Comparison of ENCODE assay signal across 8 mouse cellular contexts in genomic region chr15:93275623-93276022, GRCm38 (mm10). TPM values are rescaled to one million over a fixed set of nuclear protein-coding genes. Genes with fewer than 3 reads are reported as not detected.
DNase-seq lines count a peak whose midpoint lies in the region; ATAC-seq lines count a peak whose summit lies in the region.

No protein-coding gene starts in this region.

- H3K27me3 ChIP-seq in hindbrain, embryonic 13.5 days, result no peaks in the 10 kb centered on the region
- H3K27me3 ChIP-seq in lung, embryonic 16.5 days (ENCODE audit: control insufficient read depth, insufficient read depth, low read depth, low read length), result no peaks in the 10 kb centered on the region
- no peaks in the 10 kb centered on the region for H3K27me3 ChIP-seq in stomach, embryonic 16.5 days (ENCODE audit: control insufficient read depth, insufficient read depth, low read length)

- H3K36me3 ChIP-seq in hindbrain, embryonic 13.5 days, result peaks cover 13% of the 10 kb centered on the region
- no peaks in the 10 kb centered on the region for H3K36me3 ChIP-seq in lung, embryonic 16.5 days (ENCODE audit: control insufficient read depth, insufficient read depth, low read length)
- H3K36me3 ChIP-seq in stomach, embryonic 16.5 days (ENCODE audit: control insufficient read depth, insufficient read depth, low read length), result no peaks in the 10 kb centered on the region

- H3K9ac ChIP-seq in hindbrain, embryonic 13.5 days, result peak overlapping the region; percentile 72
- H3K9ac ChIP-seq in lung, embryonic 16.5 days (ENCODE audit: low read length), result peak overlapping the region; percentile 68
- H3K9ac ChIP-seq in stomach, embryonic 16.5 days (ENCODE audit: low read length), result peak overlapping the region; percentile 72

- H3K9me3 ChIP-seq in hindbrain, embryonic 13.5 days, result no peaks in the 10 kb centered on the region
- H3K9me3 ChIP-seq in lung, embryonic 16.5 days (ENCODE audit: control insufficient read depth, low read length), result no peaks in the 10 kb centered on the region
- H3K9me3 ChIP-seq in stomach, embryonic 16.5 days (replicated peaks; ENCODE audit: control insufficient read depth, low read length), result no peaks in the 10 kb centered on the region

- peak overlapping the region; percentile 69 for H3K4me3 ChIP-seq in hindbrain, embryonic 13.5 days
- H3K4me3 ChIP-seq in lung, embryonic 16.5 days (ENCODE audit: low read length), result peak overlapping the region; percentile 82
- H3K4me3 ChIP-seq in stomach, embryonic 16.5 days (replicated peaks; ENCODE audit: low read length), result peak overlapping the region; percentile 76

- peak overlapping the region; percentile 91 for H3K27ac ChIP-seq in hindbrain, embryonic 13.5 days
- peak overlapping the region; percentile 84 for H3K27ac ChIP-seq in lung, embryonic 16.5 days (ENCODE audit: low read length)
- peak overlapping the region; percentile 84 for H3K27ac ChIP-seq in stomach, embryonic 16.5 days (ENCODE audit: low read length)

- DNase-seq in frontal cortex, postnatal 14 days (ENCODE audit: low spot score in 2 of 2), result no peak
- peak; percentile 88 for DNase-seq in 416B (ENCODE audit: low read depth)
- DNase-seq in c-Kit-positive CD71-negative TER-119-negative erythroid progenitor cells, embryonic 14.5 days (ENCODE audit: low read depth), result peak; percentile 42
- no peak for DNase-seq in right cerebral cortex, adult 2 months (ENCODE audit: low spot score in 2 of 2)

- H3K4me2 ChIP-seq in hindbrain, embryonic 13.5 days, result peak overlapping the region; percentile 90
- peak overlapping the region; percentile 87 for H3K4me2 ChIP-seq in lung, embryonic 16.5 days (ENCODE audit: low read depth, low read length)
- peak overlapping the region; percentile 88 for H3K4me2 ChIP-seq in stomach, embryonic 16.5 days (ENCODE audit: low read depth, low read length)

- H3K4me1 ChIP-seq in hindbrain, embryonic 13.5 days (replicated peaks), result peaks cover 31% of the 10 kb centered on the region
- H3K4me1 ChIP-seq in lung, embryonic 16.5 days (replicated peaks; ENCODE audit: control insufficient read depth, insufficient read depth, low read length), result peaks cover 23% of the 10 kb centered on the region
- peaks cover 27% of the 10 kb centered on the region for H3K4me1 ChIP-seq in stomach, embryonic 16.5 days (ENCODE audit: control insufficient read depth, insufficient read depth, low read length)

- ATAC-seq in frontal cortex, adult (ENCODE audit: low TSS enrichment), result peak; percentile 31
- ATAC-seq in hindbrain, embryonic 13.5 days (ENCODE audit: low FRiP score), result peak; percentile 67
- ATAC-seq in lung, embryonic 16.5 days (ENCODE audit: low read depth), result peak; percentile 44
- ATAC-seq in stomach, embryonic 16.5 days (ENCODE audit: insufficient read depth, low FRiP score), result peak; percentile 25

- under 1% methylated on average over 21 of the region's 21 CpGs for WGBS in hindbrain, embryonic 13.5 days
- WGBS in lung, embryonic 16.5 days, result 0% methylated on average over 21 of the region's 21 CpGs
- WGBS in stomach, embryonic 16.5 days, result under 1% methylated on average over 21 of the region's 21 CpGs

RNA-seq across cellular contexts. Expression of gene Gxylt1, which starts 0.6 kb away (rescaled TPM):
- 7.8 and 8.7 TPM in 2 replicates for polyA plus RNA-seq in hindbrain, embryonic 13.5 days (2015; fragmentation: Nextera tagmentation; extraction: Ambion mirVana)
- 11.6 and 12.2 TPM in 2 replicates for polyA plus RNA-seq in lung, embryonic 16.5 days (2015; fragmentation: Nextera tagmentation; extraction: Ambion mirVana)
- 10.3 and 11.5 TPM in 2 replicates for polyA plus RNA-seq in stomach, embryonic 16.5 days (2015; fragmentation: Nextera tagmentation; extraction: Ambion mirVana)

Comparison
In these comparisons a context has a peak if more than half of its experiments do, and no peak if none do; other contexts are left out.
1. DNase-seq: peak in 416B (single experiment) and c-Kit-positive CD71-negative TER-119-negative erythroid progenitor cells, embryonic 14.5 days (single experiment); none in frontal cortex, postnatal 14 days (0 of 2) and right cerebral cortex, adult 2 months (0 of 2).
2. Peak in every context shown above with its lines, with median percentiles within 50 percentile points of each other: ATAC-seq, H3K27ac ChIP-seq, H3K4me2 ChIP-seq, H3K4me3 ChIP-seq and H3K9ac ChIP-seq.